Mouse (Mus musculus) ovary, postnatal 10 days (tissue): ENCODE results near the gene Btg3.

Experiments used
- DNase-seq: peaks from one replicate; pipeline ENCODE4 v3.0.0; 2022; ENCODE audit warnings: low spot score

Btg3 gene

DNA sequence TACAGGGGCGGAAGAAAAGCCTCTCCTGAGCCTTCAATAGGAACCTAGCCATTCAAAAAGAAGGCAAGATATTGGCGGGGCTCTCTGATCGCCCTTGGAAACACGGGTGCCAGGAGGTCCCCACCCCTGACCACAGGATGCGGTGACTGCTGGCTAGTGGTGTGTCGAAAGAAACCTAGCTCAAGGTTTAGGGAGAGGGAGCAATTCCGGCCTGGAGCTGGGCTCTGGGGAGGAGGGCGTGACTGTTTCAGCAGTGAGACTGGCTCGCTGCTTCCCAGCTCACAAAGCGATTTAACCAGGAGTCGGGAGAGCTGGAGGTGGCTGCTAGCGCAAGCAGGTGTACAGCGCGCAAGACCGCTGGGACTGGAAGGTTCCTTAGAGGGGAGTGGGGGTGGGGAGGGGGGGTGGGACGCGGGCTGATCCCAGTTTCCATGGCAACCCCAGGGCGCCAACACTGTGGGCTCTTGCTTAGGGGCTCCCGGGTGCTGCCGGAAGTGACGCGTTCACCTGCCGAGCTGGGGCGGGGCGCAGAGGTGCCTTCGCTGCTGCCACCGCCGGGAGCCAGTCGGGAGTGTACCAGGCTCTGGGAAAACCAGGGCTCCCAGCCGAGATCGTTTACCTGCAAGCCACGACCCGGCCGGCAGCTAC lies 75.7 kb downstream of the Btg3 start, which contains the start of gene Cxadr:
Cxadr (plus strand) TSS at position 307 of the 648 bp plus-strand sequence.
- peak; percentile 31 for DNase-seq

DNA sequence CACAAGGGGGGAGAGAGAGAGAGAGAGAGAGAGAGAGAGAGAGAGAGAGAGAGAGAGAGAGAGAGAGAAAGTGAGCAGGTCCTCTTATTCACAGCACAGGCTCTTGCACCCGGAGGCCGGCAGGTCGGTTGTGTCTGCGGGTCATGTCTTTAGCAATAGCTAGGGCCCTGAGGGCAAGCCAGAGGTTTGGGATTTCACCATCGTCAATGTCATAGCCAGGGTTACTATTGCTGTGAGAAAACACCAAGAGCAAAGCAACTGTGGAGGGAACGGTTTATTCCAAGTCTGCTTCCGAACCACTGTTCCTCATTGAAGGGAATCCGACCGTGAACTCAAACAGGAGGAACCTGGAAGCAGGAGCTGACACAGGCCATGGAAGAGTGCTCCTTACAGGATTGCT lies 80.9 kb downstream of the Btg3 start:
- no peak for DNase-seq

DNA sequence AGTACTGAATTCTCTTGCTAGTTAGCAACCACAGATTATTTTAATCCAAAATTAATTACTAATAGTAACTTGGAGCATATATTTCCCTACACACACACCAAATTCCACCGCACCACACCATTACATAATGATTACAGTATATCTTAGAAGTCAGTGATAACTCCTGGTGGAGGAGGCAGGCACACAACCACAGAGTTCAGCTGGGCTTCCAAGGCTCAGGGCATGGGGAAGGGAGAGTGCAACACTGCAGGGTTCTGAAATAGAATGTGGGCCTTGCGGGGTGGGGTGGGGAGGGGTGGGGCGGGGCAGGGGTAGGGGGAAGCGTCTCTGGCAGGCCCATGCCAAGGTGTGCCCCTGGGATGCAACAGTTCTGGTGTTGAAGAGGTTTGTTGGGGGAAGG lies 81.4 kb downstream of the Btg3 start:
- no peak for DNase-seq

DNA sequence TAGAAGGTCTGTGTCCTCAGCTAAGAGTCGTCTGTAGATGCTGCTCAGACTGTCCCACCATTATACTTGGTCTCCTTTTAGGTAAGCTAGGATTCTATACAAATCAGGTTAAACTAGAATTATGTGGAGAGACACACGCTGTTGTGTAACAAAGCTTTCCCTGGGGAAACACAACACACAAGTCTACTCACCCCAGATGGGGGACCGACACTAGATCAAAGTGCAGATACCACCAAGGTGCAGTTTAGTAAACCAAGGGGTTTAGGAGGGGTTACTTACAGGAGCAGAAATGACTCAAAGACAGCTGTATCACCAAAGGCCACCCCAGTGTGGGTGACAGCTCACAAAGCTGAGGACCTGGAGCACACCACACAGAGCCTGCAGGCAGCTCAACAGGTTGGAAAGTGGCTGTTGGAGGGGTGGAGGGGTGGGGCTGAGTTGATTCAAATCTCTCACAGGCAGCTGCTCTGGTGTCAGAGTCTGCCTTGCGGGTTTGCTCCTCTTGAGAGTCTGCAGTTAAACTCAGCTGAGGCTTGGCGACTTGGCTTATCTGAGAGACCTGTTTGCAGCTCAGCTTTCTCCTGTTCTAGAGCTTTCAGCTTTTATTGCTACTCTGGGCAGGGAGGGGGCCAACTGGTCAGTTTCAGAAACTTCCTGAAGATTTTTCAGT lies 82.3 kb downstream of the Btg3 start:
- DNase-seq, result no peak

DNA sequence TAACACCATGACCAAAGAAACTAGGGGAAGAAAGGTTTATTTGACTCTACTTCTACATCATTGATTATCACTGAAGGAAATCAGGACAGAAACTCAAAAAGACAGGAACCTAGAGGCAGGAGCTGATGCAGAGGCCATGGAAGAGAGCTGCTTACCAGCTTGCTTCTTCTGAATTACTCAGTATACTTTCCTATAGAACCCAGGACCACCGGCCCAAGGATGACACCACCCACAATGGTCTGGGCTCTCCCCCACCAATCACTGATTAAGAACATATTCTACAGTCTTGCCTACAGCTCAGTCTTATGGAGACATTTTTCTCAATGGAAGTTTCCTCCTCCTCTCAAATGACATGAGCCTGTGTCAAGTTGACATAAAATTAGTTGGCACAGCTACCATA lies 82.9 kb downstream of the Btg3 start:
- no peak for DNase-seq

DNA sequence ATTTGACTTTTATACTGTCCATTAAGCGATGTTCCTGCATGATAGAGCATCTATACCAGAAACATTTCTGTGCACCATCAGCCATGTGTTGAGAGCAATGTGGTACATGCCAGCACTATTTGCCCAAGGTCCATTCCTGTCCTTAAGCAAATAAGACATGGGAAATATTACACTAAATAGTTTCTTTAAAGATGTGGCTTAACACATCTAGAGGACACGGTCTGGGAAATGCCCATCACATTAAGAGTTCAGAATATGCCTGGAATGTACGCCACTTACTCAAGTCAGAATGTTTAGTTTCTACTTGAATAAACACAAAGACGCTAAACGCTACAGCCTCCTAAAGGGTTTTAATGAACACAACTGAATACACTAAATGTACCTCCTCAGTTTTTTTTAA lies 93.8 kb downstream of the Btg3 start:
- DNase-seq, result no peak
